Mouse (Mus musculus) brain, adult 10 weeks (tissue): ENCODE data around the gene Dsel. TPM values are rescaled to one million over a fixed set of nuclear protein-coding genes. Genes with fewer than 3 reads are reported as not detected.

Experiments
- polyA plus RNA-seq: library from polyadenylated mRNA; stranded (reverse); fragments of 350-450 nt; fragmentation: Illumina TruSeq; extraction: RNeasy Lipid Tissue Mini Kit (QIAGEN cat#74804); gene quantifications from one replicate; pipeline ENCODE4 v1.2.3, GENCODE M21; 2015; ENCODE audit warnings: low read depth, low replicate concordance

Dsel gene
- polyA plus RNA-seq: 13.2 TPM

GRCm38 (mm10) chr1:111864779-111865165 lies at the start of gene Dsel:
Gene Dsel (minus strand): TSS chr1:111864918.

